Mouse (Mus musculus): ENCODE data around the gene Akt3. TPM values are rescaled to one million over a fixed set of nuclear protein-coding genes. Genes with fewer than 3 reads are reported as not detected.

Akt3 gene
- total and polyA plus RNA-seq, 3 experiments: 4.2 to 30.8 (median 24.9) TPM

GRCm38 (mm10) chr1:177051366-177051963 lies 206.5 kb downstream of the Akt3 start:
- DNase-seq: no peak

GRCm38 (mm10) chr1:177048773-177049172 lies 209.2 kb downstream of the Akt3 start:
- no peak for DNase-seq

GRCm38 (mm10) chr1:177046963-177047362 lies 211.0 kb downstream of the Akt3 start:
- DNase-seq: no peak

- peak; percentile 14 for DNase-seq
These were observed 212.1 kb downstream of the Akt3 start for GRCm38 (mm10) chr1:177045885-177046284.

- no peak for DNase-seq
These were observed 217.9 kb downstream of the Akt3 start for GRCm38 (mm10) chr1:177040058-177040457.

- no peak for DNase-seq
These were observed 218.8 kb downstream of the Akt3 start for GRCm38 (mm10) chr1:177039093-177039674.

- no peak for DNase-seq
These were observed 219.6 kb downstream of the Akt3 start for GRCm38 (mm10) chr1:177038383-177038782.

- DNase-seq: no peak
These were observed 222.5 kb downstream of the Akt3 start for GRCm38 (mm10) chr1:177035460-177035859.

- DNase-seq: no peak
These were observed 225.8 kb downstream of the Akt3 start for GRCm38 (mm10) chr1:177032233-177032632.

- no peak for DNase-seq
These were observed 226.8 kb downstream of the Akt3 start for GRCm38 (mm10) chr1:177031196-177031595.

GRCm38 (mm10) chr1:177030669-177031068 lies 227.3 kb downstream of the Akt3 start:
- DNase-seq: no peak

GRCm38 (mm10) chr1:177029032-177029431 lies 229.0 kb downstream of the Akt3 start:
- no peak for DNase-seq

GRCm38 (mm10) chr1:177027706-177028105 lies 230.3 kb downstream of the Akt3 start:
- no peak for DNase-seq

GRCm38 (mm10) chr1:177022751-177023150 lies 235.3 kb downstream of the Akt3 start:
- DNase-seq: no peak

- DNase-seq: no peak
These were observed 238.3 kb downstream of the Akt3 start for GRCm38 (mm10) chr1:177019668-177020067.

GRCm38 (mm10) chr1:177018750-177019149 lies 239.3 kb downstream of the Akt3 start:
- DNase-seq: no peak

- DNase-seq: no peak
These were observed 241.3 kb downstream of the Akt3 start for GRCm38 (mm10) chr1:177016729-177017128.

- no peak for DNase-seq
These were observed 242.1 kb downstream of the Akt3 start for GRCm38 (mm10) chr1:177015917-177016316.

GRCm38 (mm10) chr1:177014921-177015439 lies 243.0 kb downstream of the Akt3 start:
- peak; percentile 17 for DNase-seq

- DNase-seq: peak; percentile 47
These were observed 243.7 kb downstream of the Akt3 start for GRCm38 (mm10) chr1:177014346-177014745.

GRCm38 (mm10) chr1:177013776-177014175 lies 244.2 kb downstream of the Akt3 start:
- DNase-seq: peak; percentile 28

- no peak for DNase-seq
These were observed 244.7 kb downstream of the Akt3 start for GRCm38 (mm10) chr1:177013313-177013712.

GRCm38 (mm10) chr1:177012774-177013173 lies 245.2 kb downstream of the Akt3 start:
- DNase-seq: peak; percentile 33

GRCm38 (mm10) chr1:177011688-177012087 lies 246.3 kb downstream of the Akt3 start:
- DNase-seq: no peak
